In the genomic region with DNA sequence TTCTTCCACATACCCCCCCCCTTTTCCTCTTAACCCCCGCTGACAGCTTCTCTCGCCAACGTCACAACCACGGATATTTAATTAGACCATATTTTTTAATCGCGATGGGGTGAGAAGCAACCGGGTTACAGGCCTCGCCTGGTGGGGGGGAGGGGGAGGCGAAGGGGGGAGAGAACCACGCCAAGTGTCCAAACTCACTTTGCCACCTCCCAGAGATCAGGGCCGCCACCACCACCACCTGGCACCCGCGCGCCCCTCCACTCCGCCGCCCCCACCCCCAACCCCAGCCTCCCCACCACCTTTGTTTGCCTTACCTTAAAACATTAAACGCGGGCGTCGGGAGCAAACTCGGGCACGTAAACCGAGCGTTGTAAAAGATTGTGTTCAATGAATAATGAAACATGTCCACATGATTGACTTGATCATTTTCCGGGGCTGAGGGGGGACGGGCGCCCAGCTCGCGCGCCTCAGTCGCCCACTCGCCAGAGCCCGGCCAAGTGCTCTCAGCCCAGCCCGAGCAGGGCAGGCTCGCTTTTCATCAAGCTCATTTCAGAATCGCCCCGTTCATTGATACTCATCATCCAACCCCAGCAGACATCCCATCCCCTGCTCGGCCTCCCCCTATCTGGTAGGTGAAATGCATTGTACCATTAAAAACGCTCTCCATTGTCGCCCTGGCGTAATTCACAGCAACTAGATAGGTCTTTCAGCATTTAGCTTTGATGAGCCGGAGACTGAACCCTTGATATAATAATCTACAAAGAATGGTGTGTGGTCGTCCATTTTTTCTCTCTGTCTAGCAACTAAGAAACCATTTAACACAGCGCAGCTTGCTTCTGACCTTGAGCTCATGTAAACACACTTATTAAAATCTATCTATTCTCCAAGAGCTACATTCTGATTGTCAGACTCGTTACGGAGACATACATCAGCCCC, we compare ENCODE assay signal across 8 mouse cellular contexts. TPM values are rescaled to one million over a fixed set of nuclear protein-coding genes. Genes with fewer than 3 reads are reported as not detected.
DNase-seq lines count a peak whose midpoint lies in the region; ATAC-seq lines count a peak whose summit lies in the region.

No protein-coding gene starts in this region.

- H3K4me1 ChIP-seq in forebrain, embryonic 14.5 days (ENCODE audit: control insufficient read depth, insufficient read depth, low read length): peaks cover 16% of the 10 kb centered on the region
- H3K4me1 ChIP-seq in neural tube, embryonic 12.5 days: peaks cover 18% of the 10 kb centered on the region

- peak overlapping the region; percentile 74 for H3K4me2 ChIP-seq in forebrain, embryonic 14.5 days (ENCODE audit: low read length)
- H3K4me2 ChIP-seq in neural tube, embryonic 12.5 days (replicated peaks): peak overlapping the region; percentile 92

- WGBS in forebrain, embryonic 14.5 days: 1% methylated on average over 45 of the region's 46 CpGs
- 1% methylated on average over 44 of the region's 46 CpGs for WGBS in neural tube, embryonic 12.5 days

- peak overlapping the region; percentile 84 for H3K27ac ChIP-seq in forebrain, embryonic 14.5 days (ENCODE audit: low read depth, low read length)
- peak overlapping the region; percentile 68; the same call in 1 of the 2 replicates for H3K27ac ChIP-seq in neural tube, embryonic 12.5 days

- DNase-seq in left cerebral cortex, postnatal 25 days (ENCODE audit: low spot score in 2 of 2): peak; percentile 33 to 41
- DNase-seq in left cerebral cortex, adult 18-20 months (ENCODE audit: low spot score in 2 of 2): no peak
- DNase-seq in cerebellum, adult 11 months: peak; percentile 61
- peak; percentile 68 for DNase-seq in forebrain, embryonic 14.5 days (ENCODE audit: low spot score)
- peak; percentile 59 to 63 for DNase-seq in layer of hippocampus, postnatal 14 days (ENCODE audit: low spot score in 2 of 2)
- no peak for DNase-seq in spleen, postnatal 36 days (ENCODE audit: low spot score in 2 of 2)
- DNase-seq in adipocyte (ENCODE audit: low spot score): no peak

- intact Hi-C loops in left cerebral cortex, postnatal 25 days (cut with DNase I): loop anchor here (5.0 kb wide), 1 partner anchor 125 kb away; no protein-coding TSS in a partner anchor

- no peaks in the 10 kb centered on the region for H3K9me3 ChIP-seq in forebrain, embryonic 14.5 days (replicated peaks; ENCODE audit: control insufficient read depth, low read length)
- no peaks in the 10 kb centered on the region for H3K9me3 ChIP-seq in neural tube, embryonic 12.5 days

- H3K9ac ChIP-seq in forebrain, embryonic 14.5 days (ENCODE audit: low read length): peak overlapping the region; percentile 77
- peak overlapping the region; percentile 83 for H3K9ac ChIP-seq in neural tube, embryonic 12.5 days

- peak; percentile 5; the same call in 1 of the 2 replicates for ATAC-seq in forebrain, embryonic 14.5 days
- no peak for ATAC-seq in neural tube, embryonic 12.5 days (ENCODE audit: low FRiP score, low read depth)

- no peaks in the 10 kb centered on the region for H3K36me3 ChIP-seq in forebrain, embryonic 14.5 days (ENCODE audit: control insufficient read depth, insufficient read depth, low read length)
- H3K36me3 ChIP-seq in neural tube, embryonic 12.5 days: no peaks in the 10 kb centered on the region

- peak overlapping the region; percentile 55 for H3K4me3 ChIP-seq in forebrain, embryonic 14.5 days (ENCODE audit: low read depth, low read length)
- H3K4me3 ChIP-seq in neural tube, embryonic 12.5 days: peak overlapping the region; percentile 67

- H3K27me3 ChIP-seq in forebrain, embryonic 14.5 days (replicated peaks; ENCODE audit: control insufficient read depth, insufficient read depth, low read length): peaks cover 5% of the 10 kb centered on the region; the same call in 1 of the 2 replicates
- H3K27me3 ChIP-seq in neural tube, embryonic 12.5 days (replicated peaks): 0 out of 2 replicates have a peak, but pooled peaks cover 15% of the 10 kb centered on the region

RNA-seq across cellular contexts. Expression of a gene that starts 0.8 kb away (rescaled TPM):
- total RNA-seq in left cerebral cortex, postnatal 25 days (2021): 10 to 100 TPM; 32.0 to 38.0 TPM
- total RNA-seq in left cerebral cortex, adult 18-20 months (2021): 10 to 100 TPM; 35.1 to 40.3 TPM
- polyA plus RNA-seq in forebrain, embryonic 14.5 days (2014; fragmentation: Nextera tagmentation; extraction: Ambion mirVana): 21.8 and 26.2 TPM in 2 replicates
- total RNA-seq in layer of hippocampus, postnatal 14 days (2021): 10 to 100 TPM; 49.4 to 49.5 TPM
- polyA plus RNA-seq in neural tube, embryonic 12.5 days (2016; fragmentation: Nextera tagmentation; extraction: Ambion mirVana): 46.9 and 48.5 TPM in 2 replicates

Comparison
In these comparisons a context has a peak if more than half of its experiments do, and no peak if none do; other contexts are left out.
1. DNase-seq: peak in left cerebral cortex, postnatal 25 days (2 of 2), cerebellum, adult 11 months (single experiment), forebrain, embryonic 14.5 days (single experiment) and layer of hippocampus, postnatal 14 days (2 of 2); none in left cerebral cortex, adult 18-20 months (0 of 2), spleen, postnatal 36 days (0 of 2) and adipocyte (single experiment).